Mouse (Mus musculus) midbrain, embryonic 15.5 days (tissue): ENCODE measurements around the gene Lsamp. TPM values are rescaled to one million over a fixed set of nuclear protein-coding genes. Genes with fewer than 3 reads are reported as not detected.
A peak's percentile ranks its signal among the peaks of the same experiment; 100 is the strongest.

Experiments
- ATAC-seq: fragments of 200-750 bp; cut with Nextera tagmentation; replicated peaks from 2 replicates; pipeline ENCODE4 v1.8.0; 2017; ENCODE audit warnings: moderate TSS enrichment
- H3K27ac ChIP-seq: fragments of 300-500 bp; sonication (generic); 2 replicates; pipeline ENCODE4 v1.5.1; 2015; ENCODE audit warnings: mild to moderate bottlenecking, inconsistent platforms
- H3K27me3 ChIP-seq: fragments of 300-500 bp; sonication (generic); replicated peaks from 2 replicates; pipeline ENCODE4 v1.6.1; 2015; ENCODE audit warnings: inconsistent platforms
- H3K36me3 ChIP-seq: fragments of 300-500 bp; sonication (generic); replicated peaks from 2 replicates; pipeline ENCODE4 v1.6.1; 2015; ENCODE audit warnings: inconsistent platforms
- H3K4me1 ChIP-seq: fragments of 300-500 bp; sonication (generic); 2 replicates; pipeline ENCODE4 v1.6.1; 2015; ENCODE audit warnings: inconsistent platforms
- H3K4me2 ChIP-seq: fragments of 300-500 bp; sonication (generic); 2 replicates; pipeline ENCODE4 v1.6.1; 2015; ENCODE audit warnings: inconsistent platforms, mild to moderate bottlenecking, moderate library complexity
- H3K4me3 ChIP-seq: fragments of 300-500 bp; sonication (generic); 2 replicates; pipeline ENCODE4 v1.5.1; 2015; ENCODE audit warnings: mild to moderate bottlenecking, inconsistent platforms
- H3K9ac ChIP-seq: fragments of 300-500 bp; sonication (generic); 2 replicates; pipeline ENCODE4 v1.6.1; 2015; ENCODE audit warnings: mild to moderate bottlenecking, inconsistent platforms
- H3K9me3 ChIP-seq: fragments of 300-500 bp; sonication (generic); 2 replicates; pipeline ENCODE4 v1.6.1; 2016; ENCODE audit warnings: inconsistent platforms
- WGBS: fragments of 180-500 bp; shearing (Covaris S2); methylation state at CpG from one replicate; pipeline ENCODE4 v1.1.7; 2015; ENCODE audit warnings: mixed read lengths; 5-methylcytosine and 5-hydroxymethylcytosine counted together
- polyA plus RNA-seq: library from polyadenylated mRNA; unstranded; fragments of >200 nt; fragmentation: Nextera tagmentation; extraction: Ambion mirVana; gene quantifications from 2 replicates; pipeline ENCODE4 v1.2.1, GENCODE M21; 2015

The Lsamp gene
- polyA plus RNA-seq, 1 experiment from 2014 or later: 107 TPM

- Histone ChIP-seq H3K4me1 (no peaks in the 10 kb centered on the region), H3K4me3 (no peak overlapping the region), H3K27ac (no peak overlapping the region), H3K27me3 (no peaks in the 10 kb centered on the region), H3K9me3 (no peaks in the 10 kb centered on the region), H3K4me2 (no peak overlapping the region), H3K9ac (no peak overlapping the region), H3K36me3 (no peaks in the 10 kb centered on the region)
- WGBS: 63% methylated on average over 2 of the region's 2 CpGs
- ATAC-seq: no peak
Observed at GRCm38 (mm10) chr16:41467391-41467790, 1483.2 kb downstream of the Lsamp start.

- ATAC-seq: no peak
- 85% methylated on average over 5 of the region's 5 CpGs for WGBS
- H3K36me3 ChIP-seq: no peaks in the 10 kb centered on the region
- no peaks in the 10 kb centered on the region for H3K9me3 ChIP-seq
- no peak overlapping the region for H3K9ac ChIP-seq
- H3K4me3 ChIP-seq: no peak overlapping the region
- H3K27me3 ChIP-seq: no peaks in the 10 kb centered on the region
- H3K27ac ChIP-seq: no peak overlapping the region
- no peaks in the 10 kb centered on the region for H3K4me1 ChIP-seq
- H3K4me2 ChIP-seq: no peak overlapping the region
Observed at GRCm38 (mm10) chr16:41478694-41479093, 1494.5 kb downstream of the Lsamp start.

- Histone ChIP-seq H3K27ac (no peak overlapping the region), H3K36me3 (no peaks in the 10 kb centered on the region), H3K9me3 (no peaks in the 10 kb centered on the region), H3K27me3 (no peaks in the 10 kb centered on the region), H3K4me2 (no peak overlapping the region), H3K9ac (no peak overlapping the region), H3K4me1 (no peaks in the 10 kb centered on the region), H3K4me3 (no peak overlapping the region)
- WGBS: 82% methylated on average over 1 of the region's 1 CpGs
- no peak for ATAC-seq
Observed at GRCm38 (mm10) chr16:41481832-41482231, 1497.7 kb downstream of the Lsamp start.

GRCm38 (mm10) chr16:41510915-41511552 is 1526.9 kb downstream of the Lsamp start:
- no peak overlapping the region for H3K4me2 ChIP-seq
- H3K27ac ChIP-seq: peak overlapping the region; percentile 48; the same call in 1 of the 2 replicates
- no peaks in the 10 kb centered on the region for H3K9me3 ChIP-seq
- 43% methylated on average over 6 of the region's 6 CpGs for WGBS
- H3K4me1 ChIP-seq: peaks cover 10% of the 10 kb centered on the region
- H3K27me3 ChIP-seq: no peaks in the 10 kb centered on the region
- H3K36me3 ChIP-seq: no peaks in the 10 kb centered on the region
- H3K4me3 ChIP-seq: no peak overlapping the region
- ATAC-seq: peak; percentile 54
- no peak overlapping the region for H3K9ac ChIP-seq

GRCm38 (mm10) chr16:41521566-41521965 is 1537.4 kb downstream of the Lsamp start:
- H3K27ac ChIP-seq: no peak overlapping the region
- ATAC-seq: no peak
- WGBS: 64% methylated on average over 4 of the region's 4 CpGs
- peaks cover 3% of the 10 kb centered on the region; the same call in 1 of the 2 replicates for H3K4me1 ChIP-seq
- no peak overlapping the region for H3K4me2 ChIP-seq
- H3K36me3 ChIP-seq: no peaks in the 10 kb centered on the region
- no peak overlapping the region for H3K4me3 ChIP-seq
- H3K27me3 ChIP-seq: no peaks in the 10 kb centered on the region
- H3K9me3 ChIP-seq: no peaks in the 10 kb centered on the region
- H3K9ac ChIP-seq: no peak overlapping the region

GRCm38 (mm10) chr16:41524266-41524665 is 1540.1 kb downstream of the Lsamp start:
- no peak overlapping the region for H3K4me3 ChIP-seq
- 60% methylated on average over 10 of the region's 10 CpGs for WGBS
- H3K9ac ChIP-seq: no peak overlapping the region
- no peak overlapping the region for H3K27ac ChIP-seq
- H3K4me1 ChIP-seq: peaks cover 3% of the 10 kb centered on the region; the same call in 1 of the 2 replicates
- no peak for ATAC-seq
- H3K9me3 ChIP-seq: no peaks in the 10 kb centered on the region
- no peak overlapping the region; the same call in 1 of the 2 replicates for H3K4me2 ChIP-seq
- H3K27me3 ChIP-seq: no peaks in the 10 kb centered on the region
- no peaks in the 10 kb centered on the region for H3K36me3 ChIP-seq

GRCm38 (mm10) chr16:41532661-41533551 is 1548.7 kb downstream of the Lsamp start:
- no peaks in the 10 kb centered on the region for H3K36me3 ChIP-seq
- H3K4me2 ChIP-seq: peak overlapping the region; percentile 81
- H3K9ac ChIP-seq: peak overlapping the region; percentile 62
- WGBS: under 1% methylated on average over 38 of the region's 38 CpGs
- no peaks in the 10 kb centered on the region for H3K27me3 ChIP-seq
- ATAC-seq: peak; percentile 93
- H3K4me1 ChIP-seq: peaks cover 33% of the 10 kb centered on the region
- H3K4me3 ChIP-seq: peak overlapping the region; percentile 82
- peak overlapping the region; percentile 86 for H3K27ac ChIP-seq
- no peaks in the 10 kb centered on the region for H3K9me3 ChIP-seq

- Histone ChIP-seq H3K4me3 (peak overlapping the region; percentile 82), H3K4me2 (peak overlapping the region; percentile 81)
- WGBS: under 1% methylated on average over 6 of the region's 6 CpGs
Observed at GRCm38 (mm10) chr16:41533686-41534085, 1549.5 kb downstream of the Lsamp start.

GRCm38 (mm10) chr16:41535806-41536205 is 1551.6 kb downstream of the Lsamp start:
- H3K4me1 ChIP-seq: peaks cover 33% of the 10 kb centered on the region
- no peaks in the 10 kb centered on the region for H3K27me3 ChIP-seq
- peak overlapping the region; percentile 82 for H3K4me3 ChIP-seq
- peak overlapping the region; percentile 81 for H3K4me2 ChIP-seq
- 70% methylated on average over 1 of the region's 1 CpGs for WGBS
- H3K9me3 ChIP-seq: no peaks in the 10 kb centered on the region
- no peaks in the 10 kb centered on the region for H3K36me3 ChIP-seq
- no peak for ATAC-seq
- no peak overlapping the region for H3K9ac ChIP-seq
- no peak overlapping the region for H3K27ac ChIP-seq

More at GRCm38 (mm10) chr16:41533686-41534085, 1549.5 kb downstream of the Lsamp start:
- no peaks in the 10 kb centered on the region for H3K27me3 ChIP-seq
- ATAC-seq: no peak
- peak overlapping the region; percentile 62 for H3K9ac ChIP-seq
- H3K9me3 ChIP-seq: no peaks in the 10 kb centered on the region
- no peaks in the 10 kb centered on the region for H3K36me3 ChIP-seq
- peak overlapping the region; percentile 86 for H3K27ac ChIP-seq
- H3K4me1 ChIP-seq: peaks cover 33% of the 10 kb centered on the region

GRCm38 (mm10) chr16:41542641-41543040 is 1558.5 kb downstream of the Lsamp start:
- ATAC-seq: no peak
- WGBS: 48% methylated on average over 2 of the region's 2 CpGs

GRCm38 (mm10) chr16:41551164-41551563 is 1567.0 kb downstream of the Lsamp start:
- Histone ChIP-seq H3K4me1 (peaks cover 20% of the 10 kb centered on the region), H3K4me3 (no peak overlapping the region), H3K4me2 (no peak overlapping the region), H3K36me3 (no peaks in the 10 kb centered on the region), H3K27me3 (no peaks in the 10 kb centered on the region), H3K27ac (no peak overlapping the region; the same call in 1 of the 2 replicates), H3K9ac (no peak overlapping the region), H3K9me3 (no peaks in the 10 kb centered on the region)
- WGBS: 56% methylated on average over 3 of the region's 3 CpGs
- no peak for ATAC-seq

More at GRCm38 (mm10) chr16:41542641-41543040, 1558.5 kb downstream of the Lsamp start:
- no peak overlapping the region for H3K27ac ChIP-seq
- no peaks in the 10 kb centered on the region for H3K4me1 ChIP-seq
- H3K36me3 ChIP-seq: no peaks in the 10 kb centered on the region
- H3K9me3 ChIP-seq: no peaks in the 10 kb centered on the region
- H3K4me3 ChIP-seq: no peak overlapping the region
- no peak overlapping the region for H3K4me2 ChIP-seq
- no peaks in the 10 kb centered on the region for H3K27me3 ChIP-seq
- no peak overlapping the region for H3K9ac ChIP-seq

GRCm38 (mm10) chr16:41551851-41552262 is 1567.7 kb downstream of the Lsamp start:
- Histone ChIP-seq H3K27ac (peak overlapping the region; percentile 65), H3K4me3 (no peak overlapping the region), H3K4me1 (peaks cover 20% of the 10 kb centered on the region), H3K9me3 (no peaks in the 10 kb centered on the region), H3K36me3 (no peaks in the 10 kb centered on the region), H3K4me2 (no peak overlapping the region), H3K27me3 (no peaks in the 10 kb centered on the region), H3K9ac (no peak overlapping the region)
- 4% methylated on average over 3 of the region's 3 CpGs for WGBS
- peak; percentile 92 for ATAC-seq
